Comparison of ENCODE assay signal across 27 mouse cellular contexts in the genomic region with DNA sequence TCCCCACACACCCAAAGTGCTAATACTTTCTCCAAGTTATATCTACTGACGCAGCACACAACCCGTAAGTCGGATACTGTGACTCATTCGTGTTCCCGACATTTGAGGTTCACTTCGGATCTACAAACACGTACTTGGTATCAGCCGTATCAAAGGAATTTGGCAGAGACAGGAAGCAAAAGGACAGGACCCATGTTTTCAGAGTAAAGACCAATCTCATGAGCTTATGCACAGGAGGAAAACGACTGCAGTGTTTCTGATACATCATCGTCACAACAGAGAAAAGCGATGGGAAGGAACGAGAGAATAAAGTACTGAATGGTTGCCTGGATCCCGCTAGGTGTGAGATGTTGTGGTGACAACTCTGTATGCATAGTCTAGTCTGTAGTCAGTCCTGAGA.
"Had no signal": no experiment of that assay in that cellular context is flagged by ENCODE, and none has a peak within 500 bp of the region (broad histone marks: within the 10 kb centered on the region; RNA-seq: fewer than 3 reads in every experiment).

No protein-coding gene starts in this region.

- H3K4me2 ChIP-seq: heart, embryonic 13.5 days; heart, embryonic 15.5 days; hindbrain, embryonic 13.5 days; hindbrain, embryonic 15.5 days; kidney, embryonic 15.5 days; limb, embryonic 12.5 days; liver, embryonic 11.5 days; liver, embryonic 13.5 days; liver, embryonic 15.5 days had no signal

- H3K27me3 ChIP-seq: heart, embryonic 15.5 days; hindbrain, embryonic 13.5 days; hindbrain, embryonic 15.5 days; kidney, embryonic 15.5 days; limb, embryonic 12.5 days; liver, embryonic 13.5 days; liver, embryonic 15.5 days had no signal

- DNase-seq: gastrocnemius, postnatal 14 days; gastrocnemius, postnatal 36 days; heart, adult 18-20 months; heart, postnatal 14 days; heart, postnatal 36 days; kidney, adult 11 months; kidney, adult 2 months; kidney, adult 9 months; kidney, postnatal 14 days; kidney, postnatal 36 days; layer of hippocampus, adult 9-11 months; liver; liver, embryonic 13.5 days had no signal

- H3K4me1 ChIP-seq: heart, embryonic 10.5 days; heart, embryonic 13.5 days; heart, embryonic 15.5 days; hindbrain, embryonic 13.5 days; hindbrain, embryonic 15.5 days; kidney, embryonic 15.5 days; limb, embryonic 12.5 days had no signal

- H3K9ac ChIP-seq: heart, embryonic 13.5 days; heart, embryonic 15.5 days; hindbrain, embryonic 13.5 days; hindbrain, embryonic 15.5 days; kidney, embryonic 15.5 days; limb, embryonic 12.5 days; liver, embryonic 13.5 days; liver, embryonic 15.5 days had no signal

- H3K4me3 ChIP-seq: heart, embryonic 10.5 days; heart, embryonic 13.5 days; heart, embryonic 15.5 days; hindbrain, embryonic 13.5 days; hindbrain, embryonic 15.5 days; kidney, embryonic 15.5 days; left cerebral cortex, adult 2 months; limb, embryonic 10.5 days; limb, embryonic 12.5 days; liver, embryonic 13.5 days; liver, embryonic 15.5 days had no signal

- H3K27ac ChIP-seq: heart, embryonic 10.5 days; heart, embryonic 13.5 days; heart, embryonic 15.5 days; hindbrain, embryonic 13.5 days; hindbrain, embryonic 15.5 days; hindbrain, postnatal 0 days; kidney, embryonic 15.5 days; kidney, postnatal 0 days; left cerebral cortex, adult 2 months; limb, embryonic 10.5 days; limb, embryonic 12.5 days; liver, embryonic 13.5 days; liver, embryonic 15.5 days had no signal

- ATAC-seq: hindbrain, postnatal 0 days; intestine, embryonic 16.5 days had no signal

- H3K36me3 ChIP-seq: heart, embryonic 10.5 days; heart, embryonic 13.5 days; heart, embryonic 15.5 days; hindbrain, embryonic 13.5 days; hindbrain, embryonic 15.5 days; kidney, embryonic 15.5 days; limb, embryonic 10.5 days; limb, embryonic 12.5 days had no signal

- H3K9me3 ChIP-seq: heart, embryonic 10.5 days; heart, embryonic 13.5 days; heart, embryonic 15.5 days; hindbrain, embryonic 13.5 days; hindbrain, embryonic 15.5 days; kidney, embryonic 15.5 days; limb, embryonic 10.5 days; limb, embryonic 12.5 days; liver, embryonic 13.5 days; liver, embryonic 15.5 days had no signal
